In the genomic region with DNA sequence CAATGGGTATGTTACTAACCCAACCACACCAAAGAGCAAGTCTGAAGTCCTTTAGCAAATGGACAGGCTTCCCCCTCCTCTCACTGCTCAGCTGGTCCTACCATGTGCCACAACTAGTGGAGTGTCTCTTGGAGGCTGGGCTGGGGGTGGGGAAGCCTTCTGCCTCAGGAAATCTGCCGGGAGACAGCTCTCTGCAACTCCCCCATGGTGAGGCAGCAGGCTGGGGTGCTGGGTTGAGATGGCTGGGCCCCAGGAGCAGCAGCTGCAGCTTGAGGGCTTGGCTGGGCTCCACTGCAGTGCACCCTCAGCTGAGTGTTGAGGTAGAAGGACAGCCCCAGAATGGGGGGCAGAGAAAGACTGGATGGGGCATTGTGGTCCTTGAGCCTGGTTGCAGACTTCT, we compare ENCODE assay signal across 8 mouse cellular contexts. TPM values are rescaled to one million over a fixed set of nuclear protein-coding genes. Genes with fewer than 3 reads are reported as not detected.
DNase-seq lines count a peak whose midpoint lies in the region; ATAC-seq and TF ChIP-seq lines count a peak whose summit lies in the region.

No protein-coding gene starts in this region.

- TF ChIP-seq CTCF in olfactory bulb, adult 2 months (IDR thresholded peaks at IDR 0.05; ENCODE audit: insufficient read depth, low read depth, low read length), result no peak
- no peak for TF ChIP-seq CTCF in thymus, adult 2 months (IDR thresholded peaks at IDR 0.05; ENCODE audit: borderline replicate concordance, control insufficient read depth, extremely low read depth, insufficient read depth, low read length, poor library complexity)

- ATAC-seq in kidney, embryonic 15.5 days (replicated peaks; ENCODE audit: low FRiP score), result no peak
- ATAC-seq in intestine, embryonic 16.5 days, result no peak

- H3K27ac ChIP-seq in kidney, embryonic 15.5 days, result no peak overlapping the region
- H3K27ac ChIP-seq in intestine, embryonic 16.5 days (ENCODE audit: low read length), result no peak overlapping the region
- H3K27ac ChIP-seq in olfactory bulb, adult 2 months (ENCODE audit: insufficient read depth, low read depth, low read length), result peak overlapping the region; percentile 87
- no peak overlapping the region for H3K27ac ChIP-seq in thymus, adult 2 months (ENCODE audit: control insufficient read depth, insufficient read depth, low read length)

- 10% methylated on average over 1 of the region's 1 CpGs for whole genome bisulfite sequencing in kidney, embryonic 15.5 days
- 47% methylated on average over 1 of the region's 1 CpGs for WGBS in intestine, embryonic 16.5 days
- 20% methylated on average over 1 of the region's 1 CpGs for WGBS in olfactory bulb, adult 2 months
- 42% methylated on average over 1 of the region's 1 CpGs for WGBS in thymus, adult 2 months

- peaks cover 85% of the 10 kb centered on the region for H3K27me3 ChIP-seq in kidney, embryonic 15.5 days
- H3K27me3 ChIP-seq in intestine, embryonic 16.5 days (replicated peaks; ENCODE audit: control insufficient read depth, insufficient read depth, low read length), result peaks cover 32% of the 10 kb centered on the region
- H3K27me3 ChIP-seq in thymus, adult 2 months (ENCODE audit: control insufficient read depth, insufficient read depth, low read length), result no peaks in the 10 kb centered on the region; the same call in 1 of the 2 replicates

- no peaks in the 10 kb centered on the region for H3K9me3 ChIP-seq in kidney, embryonic 15.5 days (replicated peaks)
- no peaks in the 10 kb centered on the region for H3K9me3 ChIP-seq in intestine, embryonic 16.5 days (ENCODE audit: control insufficient read depth, low read length)

- no peaks in the 10 kb centered on the region for H3K36me3 ChIP-seq in kidney, embryonic 15.5 days
- no peaks in the 10 kb centered on the region for H3K36me3 ChIP-seq in intestine, embryonic 16.5 days (ENCODE audit: control insufficient read depth, insufficient read depth, low read length)
- no peaks in the 10 kb centered on the region for H3K36me3 ChIP-seq in thymus, adult 2 months (ENCODE audit: control insufficient read depth, insufficient read depth, low read length)

- no peak overlapping the region for H3K4me3 ChIP-seq in kidney, embryonic 15.5 days (replicated peaks)
- no peak overlapping the region for H3K4me3 ChIP-seq in intestine, embryonic 16.5 days (ENCODE audit: low read length)
- peak overlapping the region; percentile 50 for H3K4me3 ChIP-seq in olfactory bulb, adult 2 months (ENCODE audit: insufficient read depth, low read depth, low read length)
- no peak overlapping the region for H3K4me3 ChIP-seq in thymus, adult 2 months (ENCODE audit: control insufficient read depth, insufficient read depth, low read length)

- peak overlapping the region; percentile 89 for H3K4me2 ChIP-seq in kidney, embryonic 15.5 days
- peak overlapping the region; percentile 14; the same call in 1 of the 2 replicates for H3K4me2 ChIP-seq in intestine, embryonic 16.5 days (ENCODE audit: low read depth, low read length)

- H3K4me1 ChIP-seq in kidney, embryonic 15.5 days, result 0 out of 2 replicates have a peak, but pooled peaks cover 7% of the 10 kb centered on the region
- 0 out of 2 replicates have a peak, but pooled peaks cover 3% of the 10 kb centered on the region for H3K4me1 ChIP-seq in intestine, embryonic 16.5 days (ENCODE audit: control insufficient read depth, insufficient read depth, low read length)
- H3K4me1 ChIP-seq in olfactory bulb, adult 2 months (ENCODE audit: control insufficient read depth, insufficient read depth, low read length), result peaks cover 6% of the 10 kb centered on the region
- H3K4me1 ChIP-seq in thymus, adult 2 months (replicated peaks; ENCODE audit: control insufficient read depth, insufficient read depth, low read length), result peaks cover 8% of the 10 kb centered on the region; the same call in 1 of the 2 replicates

- no peak overlapping the region for H3K9ac ChIP-seq in kidney, embryonic 15.5 days
- no peak overlapping the region for H3K9ac ChIP-seq in intestine, embryonic 16.5 days (ENCODE audit: low read depth, low read length)

- TF ChIP-seq POLR2A in olfactory bulb, adult 2 months (IDR thresholded peaks at IDR 0.05; ENCODE audit: insufficient read depth, low read depth, low read length), result no peak
- no peak for TF ChIP-seq POLR2A in thymus, adult 2 months (IDR thresholded peaks at IDR 0.05; ENCODE audit: control insufficient read depth, extremely low read depth, insufficient read depth, low read length, poor library complexity)

- DNase-seq in kidney, postnatal 4 days, result no peak
- DNase-seq in cerebellum, postnatal 10 days, result peak; percentile 70 to 78
- no peak for DNase-seq in thymus, adult 2 months
- DNase-seq in gastrocnemius, postnatal 25 days, result no peak
- no peak for DNase-seq in adrenal gland, adult 8-10 months

RNA-seq across cellular contexts. Expression of gene Iqsec2, which starts 2.1 kb away (rescaled TPM):
- polyA plus RNA-seq in kidney, embryonic 15.5 days (2015; fragmentation: Nextera tagmentation; extraction: Ambion mirVana), result 3.9 and 5.0 TPM in 2 replicates
- 4.2 and 4.4 TPM in 2 replicates for polyA plus RNA-seq in intestine, embryonic 16.5 days (2015; fragmentation: Nextera tagmentation; extraction: Ambion mirVana)
- not detected in 2 replicates for polyA plus RNA-seq in olfactory bulb, adult 2 months (2012; ENCODE audit: insufficient read depth, insufficient read length, low replicate concordance, missing spikeins)
- polyA plus RNA-seq in thymus, adult 2 months (2012; rRNA removed), result 6.0 and 9.7 TPM in 2 replicates
- total RNA-seq in gastrocnemius, postnatal 25 days (2021), result 10 to 100 TPM; 23.1 to 28.2 TPM
- total RNA-seq in adrenal gland, adult 8-10 months (2022), result 10 to 100 TPM; 31.6 to 64.3 (median 46.3) TPM

Comparison
In these comparisons a context has a peak if more than half of its experiments do, and no peak if none do; other contexts are left out.
1. DNase-seq: peak in cerebellum, postnatal 10 days (2 of 2); none in kidney, postnatal 4 days (0 of 2), thymus, adult 2 months (single experiment), gastrocnemius, postnatal 25 days (single experiment) and adrenal gland, adult 8-10 months (single experiment).